Mouse (Mus musculus) T-helper 17 cell (primary cell): Measurements from ENCODE around the gene Ctsq.
"Not testable (repeated sequence)": the region's sequence is repeated elsewhere in the genome, so short reads cannot be mapped to it uniquely, and the experiment has no call there.

Experiments used
- in situ Hi-C, 2 experiments: fragments of 300-600 bp; cut with MboI, MseI; formaldehyde crosslinking; loops; 1 replicate in 1 of 2; 2 replicates in 1 of 2; pipeline ENCODE4 v1.15.1; 2025; ENCODE audit warnings: high pct_unique_total_duplicates in 2 of 2

Ctsq gene

GRCm38 (mm10) chr13:61040531-61040930, at the start of gene Ctsq:
Ctsq (minus strand) TSS chr13:61040631.
- in situ Hi-C loops, result no loop called here

- in situ Hi-C loops, result loop anchor here in 1 of 2 experiments (10.0 to 25.0 kb wide), 2 partner anchors 1048 to 1215 kb away; no protein-coding TSS in a partner anchor
Observed at GRCm38 (mm10) chr13:61022785-61023184, 17.6 kb downstream of the Ctsq start.

DNA sequence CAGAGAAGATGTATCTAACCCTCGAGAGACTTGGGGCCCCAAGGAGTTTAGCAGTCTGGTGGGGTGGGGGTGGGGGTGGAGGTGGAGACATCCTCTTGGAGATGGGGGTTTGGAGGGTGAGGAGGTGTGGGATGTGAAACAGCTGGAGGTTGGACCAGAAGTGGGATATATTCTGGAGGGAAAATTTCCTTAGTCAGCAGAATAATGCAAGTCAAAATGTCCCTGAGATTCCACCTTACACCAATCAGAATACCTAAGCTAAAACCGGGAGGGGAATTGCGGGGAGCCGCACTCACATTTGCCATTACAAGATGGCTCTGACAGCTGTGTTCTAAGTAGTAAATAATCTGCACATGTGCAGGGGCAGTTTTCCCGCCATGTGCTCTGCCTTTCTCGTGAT, 18.6 kb downstream of the Ctsq start:
- in situ Hi-C loops, result loop anchor here in 1 of 2 experiments (10.0 to 25.0 kb wide), 2 partner anchors 1047 to 1215 kb away; no protein-coding TSS in a partner anchor

- in situ Hi-C loops, result loop anchor here in 1 of 2 experiments (25.0 kb wide), 1 partner anchor 1227 kb away; no protein-coding TSS in a partner anchor
Observed at GRCm38 (mm10) chr13:61010171-61010570, 30.3 kb downstream of the Ctsq start.

DNA sequence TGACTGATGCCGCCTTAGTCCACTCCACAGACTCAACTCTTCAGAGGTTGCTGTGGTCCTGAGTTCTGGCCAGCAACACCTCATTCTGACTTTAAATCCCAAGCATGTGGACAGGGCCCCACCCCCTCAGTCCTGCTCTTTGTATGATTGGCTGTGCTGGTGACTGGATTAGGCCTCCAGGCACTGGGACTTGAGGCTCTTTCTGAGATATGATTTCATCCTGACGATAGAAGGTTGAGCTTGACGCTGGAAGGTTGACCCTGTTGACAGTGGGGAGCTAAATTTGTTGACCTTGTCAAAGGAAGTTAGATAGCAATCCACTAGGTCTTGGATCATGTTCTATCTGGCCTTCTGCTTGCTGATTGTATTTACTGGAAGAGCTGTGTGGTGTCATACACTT, 34.6 kb downstream of the Ctsq start, which contains the start of gene Ctsj:
Gene Ctsj (minus strand): TSS at position 101 of the 400 bp plus-strand sequence.
- in situ Hi-C loops, result loop anchor here in 1 of 2 experiments (10.0 to 25.0 kb wide), 2 partner anchors 219 to 1231 kb away; no protein-coding TSS in a partner anchor

- in situ Hi-C loops, result loop anchor here in 1 of 2 experiments (5.0 kb wide), 1 partner anchor 245 kb away; no protein-coding TSS in a partner anchor
Observed at GRCm38 (mm10) chr13:60997600-60997999, 42.8 kb downstream of the Ctsq start.

- in situ Hi-C loops, result not testable (repeated sequence)
Observed at GRCm38 (mm10) chr13:60986915-60987314, 53.5 kb downstream of the Ctsq start.
